Mouse (Mus musculus): ENCODE measurements around the gene Lamb1. TPM values are rescaled to one million over a fixed set of nuclear protein-coding genes. Genes with fewer than 3 reads are reported as not detected.

The Lamb1 gene
- polyA plus RNA-seq, 1 experiment from 2014 or later, result 22.9 TPM

- Histone ChIP-seq H3K27ac (no peak overlapping the region), H3K36me3 (no peaks in the 10 kb centered on the region; the same call in 1 of the 2 replicates), H3K9me3 (no peaks in the 10 kb centered on the region), H3K4me3 (no peak overlapping the region), H3K9ac (no peak overlapping the region), H3K4me1 (replicated peaks) (no peaks in the 10 kb centered on the region), H3K4me2 (no peak overlapping the region), H3K27me3 (no peaks in the 10 kb centered on the region)
- no peak for ATAC-seq (ENCODE audit: low FRiP score)
- 77% methylated on average over 15 of the region's 15 CpGs for WGBS
Observed at GRCm38 (mm10) chr12:31293361-31294142, 28.5 kb downstream of the Lamb1 start.

- Histone ChIP-seq H3K9me3 (no peaks in the 10 kb centered on the region), H3K27ac (no peak overlapping the region), H3K4me2 (no peak overlapping the region), H3K36me3 (no peaks in the 10 kb centered on the region), H3K4me1 (replicated peaks) (no peaks in the 10 kb centered on the region), H3K27me3 (no peaks in the 10 kb centered on the region), H3K9ac (no peak overlapping the region), H3K4me3 (no peak overlapping the region)
- WGBS, result 74% methylated on average over 10 of the region's 10 CpGs
- ATAC-seq (ENCODE audit: low FRiP score), result no peak
Observed at GRCm38 (mm10) chr12:31294526-31294925, 29.5 kb downstream of the Lamb1 start.

- H3K9ac ChIP-seq, result no peak overlapping the region
- no peaks in the 10 kb centered on the region for H3K9me3 ChIP-seq
- WGBS, result 87% methylated on average over 11 of the region's 11 CpGs
- ATAC-seq (ENCODE audit: low FRiP score), result no peak
- H3K4me2 ChIP-seq, result no peak overlapping the region
- H3K27me3 ChIP-seq, result no peaks in the 10 kb centered on the region
- no peak overlapping the region for H3K4me3 ChIP-seq
- no peaks in the 10 kb centered on the region for H3K36me3 ChIP-seq
- H3K4me1 ChIP-seq (replicated peaks), result no peaks in the 10 kb centered on the region
- H3K27ac ChIP-seq, result no peak overlapping the region
Observed at GRCm38 (mm10) chr12:31294996-31295395, 30.0 kb downstream of the Lamb1 start.

- Histone ChIP-seq H3K9me3 (no peaks in the 10 kb centered on the region), H3K27ac (no peak overlapping the region), H3K27me3 (no peaks in the 10 kb centered on the region), H3K4me3 (no peak overlapping the region), H3K9ac (no peak overlapping the region), H3K36me3 (no peaks in the 10 kb centered on the region), H3K4me1 (replicated peaks) (no peaks in the 10 kb centered on the region), H3K4me2 (no peak overlapping the region)
- ATAC-seq (ENCODE audit: low FRiP score), result no peak
- 72% methylated on average over 3 of the region's 3 CpGs for WGBS
Observed at GRCm38 (mm10) chr12:31295505-31295904, 30.5 kb downstream of the Lamb1 start.

GRCm38 (mm10) chr12:31296097-31296496 is 31.1 kb downstream of the Lamb1 start:
- Histone ChIP-seq H3K9ac (no peak overlapping the region), H3K4me1 (replicated peaks) (no peaks in the 10 kb centered on the region), H3K9me3 (no peaks in the 10 kb centered on the region), H3K4me2 (no peak overlapping the region), H3K36me3 (no peaks in the 10 kb centered on the region), H3K27me3 (no peaks in the 10 kb centered on the region), H3K27ac (no peak overlapping the region), H3K4me3 (no peak overlapping the region)
- 85% methylated on average over 4 of the region's 4 CpGs for WGBS
- ATAC-seq (ENCODE audit: low FRiP score), result no peak

- no peak for ATAC-seq (ENCODE audit: low FRiP score)
- no peaks in the 10 kb centered on the region for H3K36me3 ChIP-seq
- 94% methylated on average over 4 of the region's 4 CpGs for WGBS
Observed at GRCm38 (mm10) chr12:31298122-31298521, 33.1 kb downstream of the Lamb1 start.

GRCm38 (mm10) chr12:31298530-31298929 is 33.5 kb downstream of the Lamb1 start:
- Histone ChIP-seq H3K4me2 (no peak overlapping the region), H3K9ac (no peak overlapping the region), H3K36me3 (no peaks in the 10 kb centered on the region), H3K27me3 (no peaks in the 10 kb centered on the region), H3K4me1 (replicated peaks) (peaks cover 4% of the 10 kb centered on the region; the same call in 1 of the 2 replicates), H3K27ac (no peak overlapping the region), H3K4me3 (no peak overlapping the region), H3K9me3 (no peaks in the 10 kb centered on the region)
- 89% methylated on average over 8 of the region's 8 CpGs for WGBS
- no peak for ATAC-seq (ENCODE audit: low FRiP score)

More at GRCm38 (mm10) chr12:31298122-31298521, 33.1 kb downstream of the Lamb1 start:
- no peak overlapping the region for H3K9ac ChIP-seq
- no peaks in the 10 kb centered on the region for H3K27me3 ChIP-seq
- no peak overlapping the region for H3K4me2 ChIP-seq
- H3K27ac ChIP-seq, result no peak overlapping the region
- no peaks in the 10 kb centered on the region for H3K9me3 ChIP-seq
- peaks cover 4% of the 10 kb centered on the region; the same call in 1 of the 2 replicates for H3K4me1 ChIP-seq (replicated peaks)
- H3K4me3 ChIP-seq, result no peak overlapping the region

GRCm38 (mm10) chr12:31299126-31299525 is 34.1 kb downstream of the Lamb1 start:
- Histone ChIP-seq H3K36me3 (no peaks in the 10 kb centered on the region), H3K4me1 (replicated peaks) (peaks cover 4% of the 10 kb centered on the region; the same call in 1 of the 2 replicates), H3K9me3 (no peaks in the 10 kb centered on the region), H3K4me2 (no peak overlapping the region), H3K27ac (no peak overlapping the region), H3K4me3 (no peak overlapping the region), H3K9ac (no peak overlapping the region), H3K27me3 (no peaks in the 10 kb centered on the region)
- ATAC-seq (ENCODE audit: low FRiP score), result no peak
- WGBS, result 97% methylated on average over 3 of the region's 3 CpGs

- H3K4me3 ChIP-seq, result no peak overlapping the region
- peaks cover 4% of the 10 kb centered on the region; the same call in 1 of the 2 replicates for H3K4me1 ChIP-seq (replicated peaks)
- no peak overlapping the region for H3K27ac ChIP-seq
- no peak for ATAC-seq (ENCODE audit: low FRiP score)
- no peaks in the 10 kb centered on the region for H3K36me3 ChIP-seq
- H3K9ac ChIP-seq, result no peak overlapping the region
- H3K27me3 ChIP-seq, result no peaks in the 10 kb centered on the region
- H3K4me2 ChIP-seq, result no peak overlapping the region
- no peaks in the 10 kb centered on the region for H3K9me3 ChIP-seq
- WGBS, result 89% methylated on average over 14 of the region's 14 CpGs
Observed at GRCm38 (mm10) chr12:31299676-31300197, 34.7 kb downstream of the Lamb1 start.

GRCm38 (mm10) chr12:31300276-31300675 is 35.2 kb downstream of the Lamb1 start:
- Histone ChIP-seq H3K27me3 (no peaks in the 10 kb centered on the region), H3K4me2 (no peak overlapping the region), H3K9ac (no peak overlapping the region), H3K9me3 (no peaks in the 10 kb centered on the region), H3K36me3 (no peaks in the 10 kb centered on the region), H3K4me1 (replicated peaks) (peaks cover 4% of the 10 kb centered on the region; the same call in 1 of the 2 replicates), H3K4me3 (no peak overlapping the region), H3K27ac (no peak overlapping the region)
- ATAC-seq (ENCODE audit: low FRiP score), result no peak
- WGBS, result 94% methylated on average over 9 of the region's 9 CpGs

- ATAC-seq (ENCODE audit: low FRiP score), result no peak; the same call in 1 of the 2 replicates
- 86% methylated on average over 5 of the region's 5 CpGs for WGBS
- Histone ChIP-seq H3K9ac (no peak overlapping the region), H3K27ac (no peak overlapping the region), H3K4me1 (replicated peaks) (peaks cover 4% of the 10 kb centered on the region; the same call in 1 of the 2 replicates), H3K9me3 (no peaks in the 10 kb centered on the region), H3K27me3 (no peaks in the 10 kb centered on the region), H3K36me3 (no peaks in the 10 kb centered on the region), H3K4me2 (no peak overlapping the region), H3K4me3 (no peak overlapping the region)
Observed at GRCm38 (mm10) chr12:31302266-31302665, 37.2 kb downstream of the Lamb1 start.

GRCm38 (mm10) chr12:31302766-31303511 is 37.9 kb downstream of the Lamb1 start:
- H3K4me1 ChIP-seq (replicated peaks), result peaks cover 4% of the 10 kb centered on the region; the same call in 1 of the 2 replicates
- H3K9me3 ChIP-seq, result no peaks in the 10 kb centered on the region
- H3K27ac ChIP-seq, result no peak overlapping the region
- no peak overlapping the region for H3K9ac ChIP-seq
- H3K27me3 ChIP-seq, result no peaks in the 10 kb centered on the region
- peak; percentile 69 for ATAC-seq (ENCODE audit: low FRiP score)
- H3K4me2 ChIP-seq, result no peak overlapping the region
- H3K36me3 ChIP-seq, result no peaks in the 10 kb centered on the region
- WGBS, result 80% methylated on average over 16 of the region's 16 CpGs
- no peak overlapping the region for H3K4me3 ChIP-seq
